Mouse (Mus musculus): ENCODE data around the gene Gcnt4.

DNA sequence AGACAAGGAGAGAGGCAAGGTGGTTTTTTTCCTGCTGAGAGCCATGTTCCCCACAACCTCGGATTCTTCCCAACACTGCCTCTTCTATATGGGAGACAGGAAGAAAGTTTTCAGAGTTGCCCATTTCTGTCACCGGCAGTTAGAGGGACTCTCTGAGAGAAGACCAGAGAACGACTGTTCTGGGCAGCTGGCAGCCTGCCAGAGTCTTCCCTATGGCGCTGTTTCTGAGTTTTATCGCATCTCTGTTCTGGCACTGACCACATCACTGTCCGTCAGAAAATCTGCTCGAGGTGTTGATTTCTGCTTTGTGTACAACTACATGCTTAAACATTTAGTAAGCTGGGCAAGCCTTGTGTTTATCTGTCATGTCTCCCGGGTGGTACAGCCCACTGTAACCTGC, 8.9 kb downstream of the Gcnt4 start:
- TF ChIP-seq CTCF (IDR thresholded peaks at IDR 0.05; ENCODE audit: low read depth, low read length) = no peak
- TF ChIP-seq POLR2A (IDR thresholded peaks at IDR 0.05; ENCODE audit: extremely low read depth, insufficient read depth, low read length) = no peak

All from liver, adult 2 months (tissue).